Mouse (Mus musculus) embryo, embryonic 9.5 days (tissue): ENCODE results near the gene Pigs.

ENCODE experiments used
- DNase-seq: peaks from one replicate; pipeline ENCODE4 v3.0.0-alpha.2; 2017; ENCODE audit errors: extremely low spot score

Pigs gene

GRCm38 (mm10) chr11:78337040-78337439 lies 8.8 kb downstream of the Pigs start:
- DNase-seq = no peak

DNA sequence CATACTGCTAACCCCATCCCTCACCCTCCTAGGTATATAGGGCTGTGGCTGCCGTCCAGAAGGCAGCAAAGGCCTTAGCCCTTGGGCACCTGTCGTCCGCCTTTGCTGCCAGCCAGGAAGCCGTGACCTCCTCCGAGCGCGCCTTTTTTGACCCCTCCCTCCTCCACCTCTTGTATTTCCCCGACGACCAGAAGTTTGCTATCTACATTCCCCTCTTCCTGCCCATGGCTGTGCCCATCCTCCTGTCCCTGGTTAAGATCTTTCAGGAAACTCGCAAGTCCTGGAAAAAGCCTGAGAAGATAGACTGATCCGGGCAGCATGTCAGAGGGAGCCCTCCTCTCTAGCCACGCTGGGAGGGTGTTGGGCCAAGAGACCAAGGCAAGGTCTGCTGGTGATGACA lies 13.5 kb downstream of the Pigs start:
- no peak for DNase-seq

- DNase-seq = peak; percentile 83
These were observed 15.4 kb downstream of the Pigs start, which contains the start of gene Unc119 for GRCm38 (mm10) chr11:78343381-78344327. TSS of gene Unc119 (plus strand) at chr11:78343482.

DNA sequence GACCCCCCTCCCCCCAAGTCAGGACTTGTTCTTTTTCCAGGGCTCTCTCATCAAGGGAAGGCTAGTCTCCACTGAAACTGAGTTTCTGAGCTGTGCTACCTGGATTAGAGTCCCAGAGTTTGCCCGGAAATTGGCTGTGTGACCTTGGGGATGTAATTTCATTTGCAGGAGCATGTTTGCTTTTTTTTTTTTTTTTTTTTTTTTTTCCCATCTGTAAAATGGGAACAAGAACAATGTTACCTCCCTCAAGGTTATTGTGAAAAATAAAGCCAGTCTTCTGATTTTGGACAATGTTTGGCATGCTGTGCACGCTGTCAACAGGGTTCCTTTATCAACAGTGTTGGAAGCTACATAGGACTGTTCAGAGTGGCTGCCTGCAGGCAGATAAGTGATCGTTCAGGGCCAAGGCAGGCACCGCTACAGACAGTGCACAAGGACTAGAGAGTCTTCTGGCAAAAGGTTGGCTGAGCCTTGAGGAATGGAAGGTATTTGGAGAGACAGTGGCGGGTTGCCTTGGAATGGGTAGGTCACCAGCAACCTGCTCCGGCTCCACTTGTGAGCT lies 16.2 kb downstream of the Pigs start:
- no peak for DNase-seq

- DNase-seq = no peak
These were observed 16.9 kb downstream of the Pigs start for GRCm38 (mm10) chr11:78344890-78345715.

DNA sequence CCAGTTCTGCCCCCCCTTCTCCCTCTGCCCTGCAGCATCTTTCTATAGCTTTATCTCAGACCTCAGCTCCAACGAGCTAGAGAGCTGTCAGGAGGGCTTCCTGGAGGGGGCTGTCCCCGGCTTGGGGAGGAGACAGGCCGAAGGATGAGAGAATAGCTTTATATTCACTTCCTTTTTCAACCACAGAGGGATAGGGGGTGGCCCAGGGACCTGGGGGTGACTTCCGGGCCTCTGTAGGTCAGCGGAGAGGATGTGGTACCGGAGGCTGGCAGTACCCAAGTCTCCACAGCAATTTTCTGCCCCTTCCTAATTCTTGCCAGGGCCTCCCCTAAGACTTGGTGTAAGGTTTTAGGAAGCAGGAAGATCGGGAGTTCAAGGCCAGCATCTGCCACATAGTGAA lies 17.6 kb downstream of the Pigs start:
- no peak for DNase-seq

DNA sequence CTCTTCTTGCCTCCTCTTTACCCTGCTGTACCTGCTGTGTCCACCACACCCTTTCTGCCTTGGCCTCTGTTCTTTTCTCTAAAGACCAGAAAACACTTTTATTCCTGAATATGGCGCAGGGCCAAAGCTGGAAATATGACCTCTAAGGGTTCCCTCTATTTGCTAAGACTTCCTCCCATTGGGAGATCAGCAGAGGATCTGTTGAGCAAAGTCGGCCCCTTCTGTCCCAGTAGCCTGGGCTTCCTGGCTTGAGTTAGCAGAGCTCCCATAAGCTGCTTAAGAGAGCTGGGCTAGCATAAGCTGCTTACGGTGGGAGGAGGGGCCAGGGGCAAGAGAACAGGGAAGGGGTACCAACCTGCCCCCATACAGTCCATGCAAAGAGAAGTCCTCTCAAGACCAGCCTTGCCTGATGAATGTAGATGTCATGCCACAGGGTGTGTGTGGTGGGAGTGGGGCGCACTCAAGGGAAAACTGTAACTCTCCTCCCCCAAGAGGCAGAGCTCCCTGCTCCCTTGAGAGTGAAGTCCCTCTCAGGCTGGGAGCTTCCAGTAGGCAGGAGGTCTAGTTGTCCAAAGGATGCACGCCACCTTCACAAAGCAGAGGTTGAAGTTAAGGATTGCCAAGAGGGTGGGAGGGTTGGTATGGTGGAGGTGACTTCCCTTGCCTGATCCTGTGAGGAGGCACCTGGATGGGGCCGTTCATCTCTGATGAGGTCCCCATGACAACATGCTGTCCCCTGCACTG lies 18.3 kb downstream of the Pigs start:
- no peak for DNase-seq

DNA sequence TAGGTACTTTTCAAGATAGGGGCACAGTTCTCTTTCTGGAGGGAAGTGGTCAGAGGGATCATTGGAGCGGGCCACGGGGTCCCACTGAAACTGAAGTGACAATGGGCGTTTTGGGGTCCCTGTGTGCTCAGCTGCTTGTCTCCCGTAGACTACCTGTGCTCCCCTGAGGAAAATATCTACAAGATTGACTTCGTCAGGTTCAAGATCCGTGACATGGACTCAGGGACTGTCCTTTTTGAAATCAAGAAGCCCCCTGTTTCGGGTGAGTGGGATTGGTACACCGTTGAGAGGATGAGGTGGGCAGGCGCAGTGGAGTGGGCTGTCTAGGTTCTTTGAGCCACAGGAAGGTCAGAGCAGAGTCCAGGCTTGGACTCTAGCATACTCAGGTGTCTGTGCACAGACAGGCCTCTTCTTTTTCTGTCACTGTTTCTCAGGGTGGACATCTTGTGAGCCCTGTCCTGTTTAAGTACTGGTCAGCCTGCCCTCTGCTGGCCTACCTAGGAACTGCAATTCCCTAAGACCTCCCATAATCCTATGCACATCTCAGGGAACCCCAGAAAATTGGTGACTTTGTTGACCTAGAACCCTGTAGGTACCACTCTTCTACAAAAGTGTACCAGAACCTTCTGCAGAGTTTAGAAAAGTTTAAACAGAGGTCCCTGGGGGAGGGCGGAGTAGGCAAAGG lies 19.0 kb downstream of the Pigs start:
- peak; percentile 62 for DNase-seq

GRCm38 (mm10) chr11:78347908-78348307 lies 19.7 kb downstream of the Pigs start:
- no peak for DNase-seq

- peak; percentile 24 for DNase-seq
These were observed 20.3 kb downstream of the Pigs start for GRCm38 (mm10) chr11:78348474-78348873.

DNA sequence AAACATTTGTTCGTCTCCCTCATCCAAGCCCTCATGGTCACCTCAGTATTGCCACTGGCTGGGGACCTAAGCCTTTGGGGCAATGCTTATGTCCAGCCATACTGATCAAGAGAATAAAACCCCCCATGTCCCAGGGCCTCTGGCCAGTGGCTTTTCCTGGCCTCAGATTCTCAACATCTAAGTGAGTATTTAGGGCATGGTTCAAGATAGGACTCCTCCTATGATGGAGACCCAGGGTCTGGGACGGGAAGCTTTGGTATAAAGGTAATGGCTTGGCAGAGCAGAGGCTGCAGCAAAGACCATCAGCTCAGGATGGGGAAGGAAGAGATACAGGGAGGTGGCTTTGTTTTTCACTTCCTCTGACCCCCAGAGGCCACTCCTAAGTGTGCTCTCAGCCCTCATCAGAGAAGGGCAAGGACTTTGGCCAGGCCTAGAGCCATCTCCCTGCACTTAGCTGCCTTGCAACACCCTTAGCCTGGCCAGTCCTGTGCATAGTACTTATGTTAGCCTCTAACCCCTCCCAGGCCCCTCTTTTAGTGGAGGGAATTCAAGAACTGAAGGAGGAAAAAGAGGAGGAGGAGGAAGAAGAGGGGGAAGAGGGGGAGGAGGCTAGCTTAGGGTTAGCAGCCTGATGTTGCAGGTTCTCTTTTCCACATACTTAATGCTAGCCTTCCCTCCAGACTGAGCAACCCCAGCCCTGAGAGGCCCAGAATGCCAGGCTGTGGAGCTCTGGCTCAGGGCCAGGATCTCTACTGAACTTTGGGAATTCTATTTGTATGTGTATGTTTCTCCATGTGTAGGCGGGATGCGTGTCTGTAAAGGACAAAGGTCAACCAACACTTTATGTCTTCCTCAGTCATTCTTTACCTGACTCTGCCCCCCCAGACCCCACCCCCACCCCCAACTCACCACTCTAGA lies 21.5 kb downstream of the Pigs start:
- DNase-seq = no peak

- DNase-seq = no peak
These were observed 24.9 kb downstream of the Pigs start for GRCm38 (mm10) chr11:78353081-78353480.

- DNase-seq = no peak
These were observed 26.7 kb downstream of the Pigs start for GRCm38 (mm10) chr11:78354905-78355304.

DNA sequence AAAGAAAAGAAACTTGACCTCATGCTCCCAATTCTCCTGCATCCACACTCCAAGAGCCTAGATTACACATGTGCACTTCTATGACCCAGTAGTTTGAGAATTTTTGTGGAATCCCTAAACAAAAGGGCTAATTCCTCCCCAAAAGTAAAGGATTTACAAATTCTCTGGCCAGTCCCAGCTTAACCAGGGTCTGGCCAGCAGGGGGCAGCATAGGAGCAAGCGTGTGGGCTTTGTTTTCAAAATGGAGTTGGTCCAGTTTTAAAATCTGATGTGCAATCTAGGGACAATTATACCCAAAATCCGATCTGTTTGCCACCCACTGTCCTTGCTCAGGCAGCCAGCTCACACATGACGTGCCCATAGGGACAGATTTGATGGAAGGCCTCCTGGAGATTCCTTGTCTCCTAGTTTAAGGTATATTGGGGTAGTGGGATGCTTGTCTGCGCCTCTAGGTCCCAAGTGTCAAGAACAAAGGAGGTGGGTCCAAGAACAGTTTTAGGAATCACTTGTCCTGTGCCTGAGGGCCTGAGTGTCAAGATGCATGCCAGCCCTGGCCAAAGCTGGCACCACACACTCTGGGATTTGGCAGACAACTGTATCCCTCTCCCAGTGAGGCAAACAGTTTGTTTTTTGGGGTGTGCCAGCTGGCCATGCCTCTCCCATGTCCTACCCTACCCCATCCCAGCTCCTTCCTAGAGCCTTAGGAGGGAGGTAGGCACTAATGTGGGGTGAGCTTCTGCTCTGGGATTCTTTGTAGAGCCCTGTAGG lies 27.4 kb downstream of the Pigs start:
- DNase-seq = peak; percentile 69

DNA sequence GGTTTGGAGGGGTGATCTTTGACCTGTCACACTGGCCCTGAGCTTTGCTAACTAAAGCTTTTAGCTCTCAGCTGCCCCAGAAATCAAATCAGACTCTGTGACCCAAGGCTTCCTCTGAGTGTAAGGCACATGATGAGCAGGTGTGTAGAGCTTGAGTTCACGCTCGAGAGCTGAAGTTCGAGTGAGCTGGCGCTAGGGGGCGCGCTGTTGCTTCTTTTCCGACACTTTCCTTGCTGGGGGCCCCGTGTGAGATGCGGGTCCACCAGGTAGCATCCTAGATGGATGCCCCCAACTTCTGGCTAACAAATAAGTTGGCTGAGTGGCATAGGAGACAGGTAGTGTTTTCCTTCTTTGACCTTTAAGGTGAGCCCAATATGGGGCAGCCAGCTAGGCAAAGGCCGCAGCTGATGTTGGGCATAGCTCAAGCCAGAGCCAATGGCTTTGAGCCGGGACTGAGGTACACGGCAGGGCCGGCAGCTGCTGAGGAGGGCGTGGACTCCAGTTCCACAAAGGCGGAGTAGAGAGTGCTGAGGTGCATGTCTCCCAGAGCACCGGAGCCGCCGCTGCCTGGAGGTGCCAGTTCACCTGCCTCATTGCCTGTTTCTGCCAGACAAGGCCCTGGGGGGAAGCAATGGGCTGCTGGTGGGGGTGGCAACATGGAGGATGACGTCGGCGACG lies 30.3 kb downstream of the Pigs start:
- peak; percentile 28 for DNase-seq

- peak; percentile 80 for DNase-seq
These were observed 32.0 kb downstream of the Pigs start for GRCm38 (mm10) chr11:78360125-78360788.

DNA sequence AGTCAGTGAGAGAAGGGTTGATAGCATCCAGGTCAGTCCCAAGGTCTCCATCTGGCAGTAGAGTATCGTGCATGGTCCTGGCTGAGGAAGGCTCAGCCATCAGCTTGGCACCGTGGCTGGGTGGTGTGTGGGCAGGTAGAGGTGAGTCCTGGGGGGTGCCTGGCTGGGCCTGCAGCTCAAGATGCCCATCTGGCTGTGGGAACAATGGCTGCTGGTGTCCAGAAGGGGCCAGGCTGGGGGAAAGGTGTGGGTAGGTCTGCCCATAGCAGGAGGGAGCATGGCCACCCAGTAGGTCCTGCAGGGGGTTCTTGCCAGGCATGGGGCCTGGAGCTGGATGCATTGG lies 32.5 kb downstream of the Pigs start:
- DNase-seq = no peak
